Mouse (Mus musculus): ENCODE data around the gene Ncaph2. TPM values are rescaled to one million over a fixed set of nuclear protein-coding genes. Genes with fewer than 3 reads are reported as not detected.

Gene Ncaph2
- polyA plus RNA-seq (2015; fragmentation: Nextera tagmentation; extraction: Ambion mirVana) = 55.2 and 65.2 TPM in 2 replicates

DNA sequence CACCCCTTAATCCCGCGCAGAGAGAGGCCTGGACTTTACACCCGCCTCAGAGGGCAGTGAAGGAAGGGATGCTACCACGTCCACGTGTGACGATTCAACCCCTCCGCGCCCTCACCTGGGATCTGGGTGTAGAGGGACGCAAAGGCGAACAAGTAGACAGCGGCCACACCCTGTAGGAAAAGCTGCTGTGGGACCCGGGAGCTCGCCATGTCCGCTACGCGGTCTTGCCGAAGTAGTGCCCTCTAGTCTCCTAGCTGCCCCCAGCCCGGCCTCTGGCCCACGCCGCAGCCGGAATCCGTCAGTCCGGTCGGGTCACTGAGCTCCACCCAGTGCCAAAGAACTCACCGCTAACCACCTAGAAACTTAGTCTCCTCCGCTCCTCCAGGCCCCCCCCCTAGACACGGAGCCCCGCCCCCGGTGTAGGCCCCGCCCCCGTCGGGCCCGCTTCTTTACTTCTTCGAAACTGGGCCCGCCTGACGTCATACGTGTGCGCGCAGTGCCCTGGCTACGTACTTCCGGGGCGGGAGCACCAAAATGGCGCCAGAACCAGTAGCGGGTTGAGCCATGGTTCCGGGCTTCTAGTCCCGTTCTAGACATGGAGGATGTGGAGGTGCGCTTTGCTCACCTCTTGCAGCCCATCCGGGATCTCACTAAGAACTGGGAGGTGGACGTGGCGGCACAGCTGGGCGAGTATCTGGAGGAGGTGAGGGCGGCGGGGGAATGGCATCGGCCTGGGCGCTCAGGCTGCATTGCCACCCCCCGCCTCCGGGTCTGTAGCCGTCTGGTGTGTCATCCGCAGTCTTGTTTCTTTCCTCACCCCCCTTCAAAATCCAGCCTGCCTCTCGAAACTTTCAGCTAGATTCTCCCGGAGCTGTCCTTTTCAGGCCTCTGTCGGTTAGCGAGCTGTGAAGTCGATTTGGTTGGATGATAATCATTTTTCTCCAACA, at the start of gene Ncaph2, which contains the start of gene Lmf2:
Gene Ncaph2 (plus strand): TSS at position 479 of the 947 bp plus-strand sequence.
Gene Lmf2 (minus strand): TSS at position 419 of the 947 bp plus-strand sequence.
- Histone ChIP-seq H3K9ac (ENCODE audit: low read depth, low read length) (peak within 1 kb of the TSS; percentile 82), H3K9me3 (ENCODE audit: control insufficient read depth) (no peaks in the 10 kb centered on the region), H3K4me1 (replicated peaks; ENCODE audit: control insufficient read depth, insufficient read depth, low read length) (peaks cover 6% of the 10 kb centered on the region; the same call in 1 of the 2 replicates), H3K27ac (ENCODE audit: low read depth, low read length) (peak within 1 kb of the TSS; percentile 63), H3K27me3 (replicated peaks; ENCODE audit: control insufficient read depth, insufficient read depth, low read length) (no peaks in the 10 kb centered on the region), H3K4me2 (replicated peaks; ENCODE audit: low read depth) (peak within 1 kb of the TSS; percentile 82), H3K4me3 (ENCODE audit: low read depth, low read length) (peak within 1 kb of the TSS; percentile 74), H3K36me3 (ENCODE audit: control insufficient read depth, insufficient read depth) (peaks cover 33% of the 10 kb centered on the region)
- under 1% methylated on average over 63 of the region's 64 CpGs for WGBS
- no peak for TF ChIP-seq CTCF (IDR thresholded peaks at IDR 0.05; ENCODE audit: low read depth)
- peak; percentile 92 for ATAC-seq

DNA sequence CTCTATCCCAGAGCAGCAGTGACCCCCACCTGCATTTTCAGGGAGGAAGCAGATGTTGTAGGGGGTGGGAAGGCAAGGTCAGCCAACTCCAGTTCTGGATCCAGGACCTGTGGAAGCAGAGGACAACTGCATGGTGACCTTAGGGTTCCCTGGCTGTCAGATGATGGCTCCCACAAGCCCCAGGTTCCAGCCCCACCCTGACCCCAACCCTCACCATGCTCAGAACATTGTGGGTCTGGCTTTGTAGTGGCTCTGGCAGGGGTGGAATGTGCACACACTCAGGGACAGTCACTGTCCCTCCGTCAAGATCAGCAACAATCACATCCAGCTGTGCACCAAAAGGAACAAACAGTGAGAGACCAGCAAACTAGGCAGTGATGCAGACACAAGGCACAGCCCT, 49.6 kb upstream of the Ncaph2 start:
- 79% methylated on average over 1 of the region's 1 CpGs for WGBS
- H3K9ac ChIP-seq (ENCODE audit: low read depth, low read length) = no peak overlapping the region
- TF ChIP-seq CTCF (IDR thresholded peaks at IDR 0.05; ENCODE audit: low read depth) = no peak
- H3K4me3 ChIP-seq (ENCODE audit: low read depth, low read length) = no peak overlapping the region
- no peak for ATAC-seq
- H3K4me1 ChIP-seq (replicated peaks; ENCODE audit: control insufficient read depth, insufficient read depth, low read length) = no peaks in the 10 kb centered on the region
- H3K9me3 ChIP-seq (ENCODE audit: control insufficient read depth) = no peaks in the 10 kb centered on the region
- no peak overlapping the region for H3K4me2 ChIP-seq (replicated peaks; ENCODE audit: low read depth)
- H3K27ac ChIP-seq (ENCODE audit: low read depth, low read length) = no peak overlapping the region
- H3K27me3 ChIP-seq (replicated peaks; ENCODE audit: control insufficient read depth, insufficient read depth, low read length) = no peaks in the 10 kb centered on the region
- H3K36me3 ChIP-seq (ENCODE audit: control insufficient read depth, insufficient read depth) = peaks cover 55% of the 10 kb centered on the region

DNA sequence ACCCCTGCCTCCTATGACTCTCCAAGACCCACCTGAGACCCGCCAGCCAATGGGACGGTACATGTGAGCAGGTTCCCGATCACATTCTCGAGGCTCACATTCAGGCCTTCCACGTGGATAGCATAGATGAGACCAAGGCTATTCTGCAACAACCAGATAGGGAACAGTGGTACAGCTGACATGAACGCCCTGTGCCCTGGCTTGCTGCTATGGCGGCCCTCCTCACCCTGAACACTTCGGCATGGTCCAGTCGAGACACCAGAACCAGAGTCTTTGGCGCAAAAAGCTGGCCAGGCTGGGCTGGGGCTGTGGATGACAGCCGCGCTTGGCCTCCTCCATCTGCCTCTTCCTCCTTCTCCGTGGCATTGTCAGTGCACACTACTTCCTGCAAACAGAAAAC, 48.1 kb upstream of the Ncaph2 start:
- no peak for TF ChIP-seq CTCF (IDR thresholded peaks at IDR 0.05; ENCODE audit: low read depth)
- Histone ChIP-seq H3K4me1 (replicated peaks; ENCODE audit: control insufficient read depth, insufficient read depth, low read length) (no peaks in the 10 kb centered on the region), H3K9me3 (ENCODE audit: control insufficient read depth) (no peaks in the 10 kb centered on the region), H3K9ac (ENCODE audit: low read depth, low read length) (no peak overlapping the region), H3K27me3 (replicated peaks; ENCODE audit: control insufficient read depth, insufficient read depth, low read length) (no peaks in the 10 kb centered on the region), H3K36me3 (ENCODE audit: control insufficient read depth, insufficient read depth) (peaks cover 40% of the 10 kb centered on the region), H3K27ac (ENCODE audit: low read depth, low read length) (no peak overlapping the region), H3K4me3 (ENCODE audit: low read depth, low read length) (no peak overlapping the region), H3K4me2 (replicated peaks; ENCODE audit: low read depth) (no peak overlapping the region)
- WGBS = 86% methylated on average over 13 of the region's 13 CpGs
- no peak for ATAC-seq

DNA sequence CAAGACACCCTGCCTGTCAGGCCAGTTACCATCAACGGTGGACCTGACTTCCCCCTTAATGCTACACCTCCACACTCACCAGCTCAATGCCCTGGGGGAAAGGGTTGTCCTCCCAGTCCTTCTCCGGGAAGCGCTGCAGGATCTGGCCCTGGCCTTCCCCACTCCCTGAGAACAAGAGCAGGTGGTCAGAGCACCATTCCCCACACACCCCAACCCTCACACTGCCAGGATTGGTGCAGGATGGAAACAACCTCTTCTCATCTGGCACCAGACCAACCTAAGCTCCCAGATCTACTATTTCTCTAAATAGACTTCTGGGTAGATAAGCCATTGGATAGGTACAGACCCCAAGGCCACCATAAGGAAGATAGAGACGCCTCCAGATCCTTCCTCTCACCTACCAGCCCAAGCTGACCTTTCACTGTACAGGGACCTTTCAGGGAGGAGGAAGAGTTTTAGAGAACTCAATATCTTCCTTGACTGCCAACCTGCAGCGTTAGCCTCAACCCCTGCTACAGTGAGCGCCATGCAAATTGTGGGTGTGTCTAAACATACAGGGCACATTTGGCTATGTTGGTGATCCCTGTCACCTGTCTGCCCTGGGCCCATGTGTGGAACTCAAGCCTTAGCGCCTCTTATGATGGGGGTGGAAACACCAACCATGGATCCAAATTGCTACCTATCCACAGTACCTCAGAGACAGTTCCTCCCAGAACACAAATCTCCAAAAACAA, 46.9 kb upstream of the Ncaph2 start:
- Histone ChIP-seq H3K27me3 (replicated peaks; ENCODE audit: control insufficient read depth, insufficient read depth, low read length) (no peaks in the 10 kb centered on the region), H3K9me3 (ENCODE audit: control insufficient read depth) (no peaks in the 10 kb centered on the region), H3K4me2 (replicated peaks; ENCODE audit: low read depth) (no peak overlapping the region), H3K4me3 (ENCODE audit: low read depth, low read length) (no peak overlapping the region), H3K36me3 (ENCODE audit: control insufficient read depth, insufficient read depth) (peaks cover 29% of the 10 kb centered on the region), H3K27ac (ENCODE audit: low read depth, low read length) (no peak overlapping the region), H3K4me1 (replicated peaks; ENCODE audit: control insufficient read depth, insufficient read depth, low read length) (no peaks in the 10 kb centered on the region; the same call in 1 of the 2 replicates), H3K9ac (ENCODE audit: low read depth, low read length) (no peak overlapping the region)
- ATAC-seq = no peak
- 71% methylated on average over 7 of the region's 7 CpGs for WGBS
- no peak for TF ChIP-seq CTCF (IDR thresholded peaks at IDR 0.05; ENCODE audit: low read depth)

DNA sequence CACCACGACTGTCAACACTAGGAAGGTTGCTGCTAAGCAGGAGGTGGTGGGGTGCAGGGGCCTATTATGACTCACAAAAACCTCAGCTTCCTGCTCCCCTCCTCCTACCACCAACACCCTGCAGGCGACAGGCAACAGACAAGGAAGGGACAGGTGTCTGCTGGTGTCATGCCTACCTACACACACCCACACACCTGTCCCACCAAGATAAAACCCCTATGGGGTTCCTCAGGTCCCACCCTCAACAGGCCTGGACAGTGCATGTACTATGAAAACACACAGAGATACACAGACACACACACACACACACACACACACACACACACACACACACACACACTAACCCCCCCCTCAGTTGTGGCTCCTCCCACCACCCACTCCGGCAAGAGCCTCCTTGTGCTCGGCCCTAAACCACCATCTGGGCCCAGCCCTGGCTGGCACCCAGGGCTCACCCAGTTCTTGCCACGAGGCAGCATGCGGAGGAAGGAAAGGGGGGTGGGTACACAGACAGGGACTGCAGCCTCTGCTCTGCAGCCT, 45.5 kb upstream of the Ncaph2 start:
- H3K9ac ChIP-seq (ENCODE audit: low read depth, low read length) = no peak overlapping the region
- H3K27ac ChIP-seq (ENCODE audit: low read depth, low read length) = no peak overlapping the region

DNA sequence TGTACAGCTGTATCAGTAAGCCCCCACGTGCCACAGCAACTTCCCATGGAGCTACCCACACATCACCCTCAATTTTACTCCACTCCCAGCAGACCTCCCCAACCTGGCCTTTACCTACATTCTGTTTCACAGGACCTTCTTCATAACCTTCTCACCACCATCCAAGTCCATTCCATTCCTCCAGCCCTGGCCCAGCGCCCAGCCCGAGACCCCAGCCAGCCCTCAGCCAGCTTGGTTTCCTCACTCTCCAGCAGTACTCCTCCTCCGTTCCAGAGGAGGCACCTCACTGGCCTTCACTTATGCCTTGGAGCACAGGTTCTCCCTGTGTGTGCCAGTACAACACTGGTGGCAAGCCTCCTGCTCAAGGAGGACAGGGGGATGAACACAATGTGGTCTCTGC, 42.2 kb upstream of the Ncaph2 start:
- peak overlapping the region; percentile 91; the same call in 1 of the 2 replicates for H3K4me2 ChIP-seq (replicated peaks; ENCODE audit: low read depth)
- peaks cover 6% of the 10 kb centered on the region; the same call in 1 of the 2 replicates for H3K4me1 ChIP-seq (replicated peaks; ENCODE audit: control insufficient read depth, insufficient read depth, low read length)
- no peak overlapping the region for H3K27ac ChIP-seq (ENCODE audit: low read depth, low read length)
- no peak for TF ChIP-seq CTCF (IDR thresholded peaks at IDR 0.05; ENCODE audit: low read depth)
- no peak for ATAC-seq
- no peak overlapping the region for H3K9ac ChIP-seq (ENCODE audit: low read depth, low read length)
- no peaks in the 10 kb centered on the region for H3K36me3 ChIP-seq (ENCODE audit: control insufficient read depth, insufficient read depth)
- WGBS = 67% methylated on average over 4 of the region's 4 CpGs
- H3K9me3 ChIP-seq (ENCODE audit: control insufficient read depth) = no peaks in the 10 kb centered on the region
- no peak overlapping the region for H3K4me3 ChIP-seq (ENCODE audit: low read depth, low read length)
- no peaks in the 10 kb centered on the region for H3K27me3 ChIP-seq (replicated peaks; ENCODE audit: control insufficient read depth, insufficient read depth, low read length)

More for the DNA sequence above, 45.5 kb upstream of the Ncaph2 start:
- Histone ChIP-seq H3K4me1 (replicated peaks; ENCODE audit: control insufficient read depth, insufficient read depth, low read length) (peaks cover 6% of the 10 kb centered on the region; the same call in 1 of the 2 replicates), H3K4me2 (replicated peaks; ENCODE audit: low read depth) (no peak overlapping the region), H3K27me3 (replicated peaks; ENCODE audit: control insufficient read depth, insufficient read depth, low read length) (no peaks in the 10 kb centered on the region), H3K36me3 (ENCODE audit: control insufficient read depth, insufficient read depth) (peaks cover 16% of the 10 kb centered on the region; the same call in 1 of the 2 replicates), H3K4me3 (ENCODE audit: low read depth, low read length) (no peak overlapping the region), H3K9me3 (ENCODE audit: control insufficient read depth) (no peaks in the 10 kb centered on the region)
- no peak for TF ChIP-seq CTCF (IDR thresholded peaks at IDR 0.05; ENCODE audit: low read depth)
- ATAC-seq = no peak
- WGBS = 54% methylated on average over 6 of the region's 6 CpGs

All from intestine, postnatal 0 days (tissue).